Mouse (Mus musculus) megakaryocyte, embryonic 14.5 days (primary cell): Measurements from ENCODE around the gene Pkd1l2. TPM values are rescaled to one million over a fixed set of nuclear protein-coding genes. Genes with fewer than 3 reads are reported as not detected.

Experiments used
- H3K27me3 ChIP-seq: replicated peaks from 2 replicates; pipeline ENCODE3; 2012; ENCODE audit warnings: inconsistent platforms
- H3K36me3 ChIP-seq: replicated peaks from 2 replicates; pipeline ENCODE3; 2012; ENCODE audit warnings: low read length, inconsistent platforms, mixed read lengths
- H3K4me1 ChIP-seq: 2 replicates; pipeline ENCODE4 v1.6.1; 2012; ENCODE audit warnings: inconsistent platforms
- H3K4me3 ChIP-seq: replicated peaks from 2 replicates; pipeline ENCODE3; 2012; ENCODE audit warnings: moderate library complexity, mild to moderate bottlenecking, inconsistent platforms
- H3K9me3 ChIP-seq: 2 replicates; pipeline ENCODE4 v1.6.1; 2012; ENCODE audit warnings: inconsistent platforms
- FLI1 ChIP-seq: IDR thresholded peaks from 2 replicates; pipeline ENCODE4 v1.6.1; 2012; ENCODE audit warnings: low read length, inconsistent platforms, mixed read lengths
- GATA1 ChIP-seq: IDR thresholded peaks from 3 replicates; pipeline ENCODE4 v1.6.1; 2012; ENCODE audit warnings: mixed read lengths, low read length, inconsistent platforms, borderline replicate concordance
- polyA plus RNA-seq: library from polyadenylated mRNA; stranded (reverse); fragments of >175 nt; gene quantifications from 2 replicates; pipeline ENCODE4 v1.2.3, GENCODE M21; 2012; ENCODE audit warnings: low replicate concordance; ENCODE audit not compliant: insufficient read depth

Gene Pkd1l2
- polyA plus RNA-seq, 1 experiment = 0.63 TPM

DNA sequence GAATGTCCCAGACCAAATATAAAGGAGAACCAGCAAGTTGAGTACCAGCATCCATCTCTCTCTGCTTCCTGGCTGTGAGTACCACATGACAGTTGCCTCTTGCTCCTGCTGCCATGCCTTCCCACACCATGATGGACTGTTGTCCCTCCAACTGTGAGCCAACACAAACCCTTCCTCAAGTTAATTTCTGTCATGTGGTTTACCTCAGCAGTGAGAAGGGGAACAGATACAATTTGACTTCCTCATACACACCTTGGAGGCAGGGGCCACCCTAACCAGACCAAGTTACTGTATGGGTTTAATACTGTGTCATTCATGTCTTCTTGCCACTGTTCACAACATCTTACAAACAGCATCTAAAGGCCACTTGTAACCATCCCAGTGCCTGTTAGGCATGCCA is 4.8 kb upstream of the Pkd1l2 start:
- Histone ChIP-seq H3K9me3 (peaks cover 30% of the 10 kb centered on the region), H3K36me3 (peaks cover 17% of the 10 kb centered on the region), H3K27me3 (peaks cover 6% of the 10 kb centered on the region), H3K4me1 (peaks cover 84% of the 10 kb centered on the region), H3K4me3 (peak overlapping the region; percentile 64)
- TF ChIP-seq FLI1 = no peak
- no peak for TF ChIP-seq GATA1

DNA sequence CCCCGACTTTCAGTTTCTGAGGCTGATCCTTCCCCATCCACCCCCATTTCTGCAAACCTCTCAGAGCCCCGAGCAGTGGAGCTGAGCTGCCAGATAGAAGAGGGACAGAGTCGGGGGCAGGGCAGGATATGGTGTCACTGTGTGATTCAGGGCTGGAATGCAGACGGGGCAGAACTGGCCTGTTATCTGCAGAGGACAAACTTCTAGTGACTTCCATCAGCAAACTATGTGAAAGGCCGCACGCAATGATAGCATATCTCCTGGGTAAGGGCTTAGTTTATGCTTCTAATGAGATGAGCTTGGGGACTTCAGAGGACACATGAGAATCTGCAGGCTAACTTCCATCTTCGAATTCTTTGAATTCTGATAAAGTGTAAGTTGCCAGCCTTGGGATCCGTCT is 3.3 kb upstream of the Pkd1l2 start:
- peaks cover 16% of the 10 kb centered on the region for H3K9me3 ChIP-seq
- peaks cover 17% of the 10 kb centered on the region for H3K27me3 ChIP-seq
- H3K36me3 ChIP-seq = peaks cover 12% of the 10 kb centered on the region
- H3K4me1 ChIP-seq = peaks cover 94% of the 10 kb centered on the region
- H3K4me3 ChIP-seq = peak overlapping the region; percentile 81
- TF ChIP-seq FLI1 = no peak
- TF ChIP-seq GATA1 = peak; percentile 45; the same call in 1 of the 3 replicates

GRCm38 (mm10) chr8:117082947-117083559 is 804 bp upstream of the Pkd1l2 start:
- H3K4me3 ChIP-seq = peak overlapping the region; percentile 84

GRCm38 (mm10) chr8:117079652-117080051 is 2.6 kb downstream of the Pkd1l2 start:
- Histone ChIP-seq H3K4me1 (peaks cover 96% of the 10 kb centered on the region), H3K36me3 (no peaks in the 10 kb centered on the region), H3K9me3 (no peaks in the 10 kb centered on the region), H3K4me3 (no peak overlapping the region), H3K27me3 (peaks cover 41% of the 10 kb centered on the region)
- TF ChIP-seq FLI1 (no peak), GATA1 (no peak)

More at GRCm38 (mm10) chr8:117082947-117083559, 804 bp upstream of the Pkd1l2 start:
- Histone ChIP-seq H3K4me1 (peaks cover 91% of the 10 kb centered on the region), H3K9me3 (peaks cover 12% of the 10 kb centered on the region), H3K27me3 (peaks cover 31% of the 10 kb centered on the region), H3K36me3 (peaks cover 8% of the 10 kb centered on the region)
- TF ChIP-seq GATA1 (no peak; the same call in 2 of the 3 replicates), FLI1 (no peak)

DNA sequence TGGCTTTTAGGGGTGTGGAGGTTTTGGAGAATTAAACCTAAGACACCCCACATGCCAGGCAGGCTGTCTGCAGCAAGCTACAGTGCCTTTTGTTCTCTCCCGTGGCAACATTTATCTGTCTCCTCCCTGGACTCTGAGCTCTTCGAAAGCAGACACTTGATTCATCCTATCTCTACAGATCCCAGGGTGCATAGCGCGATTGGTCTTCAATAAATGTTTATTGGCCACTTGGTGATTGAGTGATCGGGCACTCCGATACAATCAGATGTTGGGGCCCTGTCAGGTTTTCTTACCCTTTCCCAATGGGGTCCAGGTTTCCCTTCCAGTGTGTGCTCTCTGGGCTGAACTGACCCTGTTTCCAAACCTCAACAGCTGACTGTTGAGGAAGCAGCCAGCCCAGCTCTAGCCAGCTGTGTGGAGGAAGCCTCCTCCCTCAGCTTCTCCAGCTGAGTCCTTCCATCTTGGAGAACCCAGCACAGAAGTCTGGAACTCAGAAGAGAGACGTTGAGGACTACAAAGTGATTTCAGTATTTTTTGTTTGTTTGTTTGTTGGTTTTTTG is 3.8 kb downstream of the Pkd1l2 start:
- Histone ChIP-seq H3K4me1 (peaks cover 94% of the 10 kb centered on the region), H3K4me3 (no peak overlapping the region), H3K9me3 (no peaks in the 10 kb centered on the region), H3K36me3 (no peaks in the 10 kb centered on the region), H3K27me3 (peaks cover 41% of the 10 kb centered on the region)
- TF ChIP-seq FLI1 (no peak), GATA1 (no peak)

- no peak for TF ChIP-seq FLI1
- TF ChIP-seq GATA1 = no peak
- Histone ChIP-seq H3K4me3 (peak overlapping the region; percentile 76), H3K36me3 (peaks cover 10% of the 10 kb centered on the region), H3K9me3 (peaks cover 11% of the 10 kb centered on the region), H3K27me3 (peaks cover 19% of the 10 kb centered on the region), H3K4me1 (peaks cover 83% of the 10 kb centered on the region)
Observed at GRCm38 (mm10) chr8:117074350-117075182, 7.7 kb downstream of the Pkd1l2 start.

GRCm38 (mm10) chr8:117069708-117070107 is 12.5 kb downstream of the Pkd1l2 start:
- H3K36me3 ChIP-seq = peaks cover 10% of the 10 kb centered on the region
- peaks cover 17% of the 10 kb centered on the region for H3K27me3 ChIP-seq
- H3K4me1 ChIP-seq = peaks cover 59% of the 10 kb centered on the region
- peaks cover 11% of the 10 kb centered on the region for H3K9me3 ChIP-seq
- TF ChIP-seq GATA1 = no peak
- no peak for TF ChIP-seq FLI1
- H3K4me3 ChIP-seq = no peak overlapping the region

DNA sequence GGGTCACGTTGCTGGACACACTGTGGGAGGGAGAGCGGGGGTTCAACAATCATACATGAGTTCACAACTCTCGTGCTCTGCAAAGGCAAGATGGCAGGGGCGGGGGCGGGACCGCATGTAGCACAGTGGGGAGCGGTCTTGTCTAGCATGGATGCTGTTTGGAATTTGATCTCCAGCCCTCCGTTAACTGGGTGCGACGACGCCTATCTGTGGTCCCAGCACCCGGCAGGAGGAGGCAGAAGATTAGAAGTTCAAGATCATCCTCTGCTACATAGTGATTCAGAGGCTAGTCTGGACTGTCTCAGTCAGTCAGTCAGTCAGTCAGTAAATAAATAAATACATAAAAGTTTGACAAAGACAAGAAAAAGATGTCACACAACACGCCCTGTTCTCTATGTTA is 14.0 kb downstream of the Pkd1l2 start:
- Histone ChIP-seq H3K36me3 (peaks cover 10% of the 10 kb centered on the region), H3K9me3 (peaks cover 13% of the 10 kb centered on the region), H3K4me3 (no peak overlapping the region), H3K27me3 (peaks cover 31% of the 10 kb centered on the region), H3K4me1 (peaks cover 50% of the 10 kb centered on the region)
- TF ChIP-seq GATA1 (no peak), FLI1 (no peak)

- Histone ChIP-seq H3K4me3 (no peak overlapping the region), H3K36me3 (peaks cover 11% of the 10 kb centered on the region), H3K27me3 (peaks cover 31% of the 10 kb centered on the region), H3K9me3 (peaks cover 20% of the 10 kb centered on the region), H3K4me1 (peaks cover 47% of the 10 kb centered on the region)
- no peak for TF ChIP-seq FLI1
- no peak for TF ChIP-seq GATA1
Observed at GRCm38 (mm10) chr8:117067396-117067795, 14.9 kb downstream of the Pkd1l2 start.

DNA sequence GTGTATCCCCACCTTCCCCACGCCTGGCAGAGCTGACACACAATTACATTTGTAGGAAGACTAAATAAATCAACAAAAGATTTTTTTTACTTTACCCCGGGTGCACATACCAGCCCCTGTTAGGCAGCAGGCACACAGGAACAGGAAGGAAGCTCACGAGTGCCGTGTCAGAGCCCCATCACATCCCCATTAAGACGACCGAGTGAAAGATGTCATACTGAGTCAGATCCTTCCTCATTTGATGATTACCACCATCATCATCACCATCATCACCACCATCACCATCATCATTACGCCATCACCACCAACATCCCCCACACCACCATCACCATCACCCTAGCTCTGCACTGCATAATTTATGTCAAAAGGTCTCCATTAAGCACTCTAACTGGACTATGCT is 15.3 kb downstream of the Pkd1l2 start:
- Histone ChIP-seq H3K27me3 (peaks cover 31% of the 10 kb centered on the region), H3K36me3 (peaks cover 12% of the 10 kb centered on the region), H3K4me3 (peak overlapping the region; percentile 67), H3K4me1 (peaks cover 43% of the 10 kb centered on the region), H3K9me3 (peaks cover 22% of the 10 kb centered on the region)
- no peak for TF ChIP-seq FLI1
- TF ChIP-seq GATA1 = no peak
